Mouse (Mus musculus) adrenal gland, adult 8-10 months (tissue): ENCODE results near the gene Gm20390. TPM values are rescaled to one million over a fixed set of nuclear protein-coding genes. Genes with fewer than 3 reads are reported as not detected.

ENCODE experiments used
- total RNA-seq, 4 experiments: library from RNA; stranded (reverse); gene quantifications; 2 replicates each; pipeline ENCODE4 v1.2.4; 2022

Gene Gm20390
- total RNA-seq, 4 experiments from 2014 or later, result 71.9 to 117 (median 88.3) TPM

Other genes with a start within 250 kb of the Gm20390 start
- 10 to 100 TPM; 20.7 to 29.2 (median 22.0) TPM for gene Utp18, start 82.5 kb downstream of the Gm20390 start, total RNA-seq
- gene Mbtd1, start 82.4 kb downstream of the Gm20390 start, total RNA-seq, result 10 to 100 TPM; 25.4 to 38.4 (median 30.7) TPM
- gene Nme2, start 12.0 kb downstream of the Gm20390 start, total RNA-seq, result 100 to 1,000 TPM; 422 to 501 (median 468) TPM
- 10 to 100 TPM; 36.1 to 56.6 (median 44.8) TPM for gene Nme1, start 228 bp upstream of the Gm20390 start, total RNA-seq
- gene Spag9, start 27.8 kb upstream of the Gm20390 start, total RNA-seq, result 100 to 1,000 TPM in 2 of 4 experiments, 10 to 100 TPM in 2; 93.5 to 138 (median 115) TPM
- 100 to 1,000 TPM; 162 to 301 (median 191) TPM for gene Tob1, start 243.2 kb upstream of the Gm20390 start, total RNA-seq